Mouse (Mus musculus) forebrain, postnatal 0 days (tissue): ENCODE measurements around the gene Cmtm8. TPM values are rescaled to one million over a fixed set of nuclear protein-coding genes. Genes with fewer than 3 reads are reported as not detected.

ENCODE experiments used
- ATAC-seq: fragments of 200-750 bp; cut with Nextera tagmentation; 2 replicates; pipeline ENCODE4 v1.8.0; 2017; ENCODE audit warnings: mild to moderate bottlenecking, moderate library complexity
- DNase-seq: peaks from one replicate; pipeline ENCODE4 v3.0.0-alpha.2; 2015
- H3K27ac ChIP-seq: fragments of 300-500 bp; sonication (generic); 2 replicates; pipeline ENCODE4 v1.5.1; 2014; ENCODE audit warnings: low read depth, mild to moderate bottlenecking, antibody characterized with exemption, low read length, moderate library complexity, mixed read lengths
- H3K27me3 ChIP-seq: fragments of 300-500 bp; sonication (generic); 2 replicates; pipeline ENCODE4 v1.6.1; 2014; ENCODE audit warnings: mild to moderate bottlenecking, low read length, mixed read lengths; ENCODE audit not compliant: insufficient read depth
- H3K36me3 ChIP-seq: fragments of 300-500 bp; sonication (generic); 2 replicates; pipeline ENCODE4 v1.6.1; 2014; ENCODE audit warnings: mild to moderate bottlenecking, moderate library complexity; ENCODE audit not compliant: insufficient read depth
- H3K4me1 ChIP-seq: fragments of 300-500 bp; sonication (generic); 2 replicates; pipeline ENCODE4 v1.6.1; 2014; ENCODE audit warnings: antibody characterized with exemption; ENCODE audit not compliant: insufficient read depth
- H3K4me2 ChIP-seq: fragments of 300-500 bp; sonication (generic); 2 replicates; pipeline ENCODE4 v1.6.1; 2014; ENCODE audit warnings: low read depth, mild to moderate bottlenecking, moderate library complexity
- H3K4me3 ChIP-seq: fragments of 300-500 bp; sonication (generic); 2 replicates; pipeline ENCODE4 v1.5.1; 2014; ENCODE audit warnings: low read depth, low read length, mixed read lengths
- H3K9ac ChIP-seq: fragments of 300-500 bp; sonication (generic); 2 replicates; pipeline ENCODE4 v1.6.1; 2014; ENCODE audit warnings: mild to moderate bottlenecking
- H3K9me3 ChIP-seq: fragments of 300-500 bp; sonication (generic); 2 replicates; pipeline ENCODE4 v1.6.1; 2016; ENCODE audit warnings: low read length
- CTCF ChIP-seq: sonication (generic); IDR thresholded peaks from 2 replicates; pipeline ENCODE4 v1.5.1; 2016; ENCODE audit warnings: antibody characterized with exemption, control low read depth, low read depth
- WGBS: fragments of 180-500 bp; shearing (Covaris S2); extraction: QIAGEN DNeasy Blood & Tissue Kit; methylation state at CpG from one replicate; pipeline ENCODE4 v1.1.7; 2014; 5-methylcytosine and 5-hydroxymethylcytosine counted together
- polyA plus RNA-seq: library from polyadenylated mRNA; unstranded; fragments of >200 nt; fragmentation: Nextera tagmentation; extraction: Ambion mirVana; gene quantifications from 2 replicates; pipeline ENCODE4 v1.2.1, GENCODE M21; 2015
- total RNA-seq: library from RNA; depleted of rRNA; stranded (reverse); fragments of >200 nt; gene quantifications from 2 replicates; pipeline ENCODE4 v1.2.3, GENCODE M21; 2014

The Cmtm8 gene
- total and polyA plus RNA-seq, 2 experiments from 2014 or later: 2.1 to 6.2 TPM

DNA sequence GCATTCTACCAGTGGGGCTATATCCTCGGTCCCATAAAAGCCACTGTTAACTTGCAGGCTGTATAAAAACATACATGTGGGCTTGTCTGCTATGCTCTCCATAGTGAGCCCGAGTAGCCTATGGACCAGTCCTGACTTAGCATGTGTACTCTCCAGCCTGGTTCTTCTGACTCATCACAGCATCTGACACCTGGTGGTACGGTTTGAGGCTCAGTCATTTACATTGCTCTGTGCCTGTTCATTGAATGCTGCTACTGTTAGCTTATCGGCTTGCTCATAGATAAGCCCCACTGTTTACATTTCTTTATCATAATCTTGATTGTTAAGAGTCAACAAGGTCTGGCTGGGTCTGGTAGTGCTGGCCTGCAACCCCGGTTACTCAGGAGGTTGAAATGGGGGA is 35.3 kb downstream of the Cmtm8 start:
- Histone ChIP-seq H3K4me1 (no peaks in the 10 kb centered on the region), H3K36me3 (no peaks in the 10 kb centered on the region), H3K4me3 (no peak overlapping the region), H3K9me3 (no peaks in the 10 kb centered on the region), H3K27ac (no peak overlapping the region), H3K27me3 (no peaks in the 10 kb centered on the region), H3K9ac (no peak overlapping the region), H3K4me2 (no peak overlapping the region)
- WGBS: 93% methylated on average over 5 of the region's 5 CpGs
- DNase-seq (no peak), ATAC-seq (no peak)
- no peak for TF ChIP-seq CTCF

DNA sequence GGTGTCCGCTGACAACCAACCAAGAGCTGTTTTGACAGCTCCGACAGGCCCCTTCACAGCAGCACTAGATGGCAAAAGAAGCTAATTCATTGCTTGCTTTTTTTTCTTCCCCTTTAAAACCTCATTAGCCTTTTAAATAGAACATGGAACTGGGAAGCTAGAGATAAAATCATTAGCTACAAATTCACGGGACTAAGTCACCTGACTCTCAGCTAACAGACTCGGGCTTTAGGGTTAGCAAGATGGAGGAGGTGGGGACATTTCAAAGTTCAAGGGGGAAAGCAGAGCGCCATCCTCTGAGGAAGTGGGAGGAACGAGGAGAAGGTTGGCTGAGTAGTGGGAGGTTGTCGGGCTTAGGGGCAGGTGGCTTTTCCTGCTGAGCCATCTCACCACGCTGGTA is 36.7 kb downstream of the Cmtm8 start:
- no peak overlapping the region for H3K4me2 ChIP-seq
- H3K9me3 ChIP-seq: no peaks in the 10 kb centered on the region
- DNase-seq: no peak
- H3K27me3 ChIP-seq: no peaks in the 10 kb centered on the region
- no peak overlapping the region for H3K9ac ChIP-seq
- H3K4me3 ChIP-seq: no peak overlapping the region
- H3K36me3 ChIP-seq: no peaks in the 10 kb centered on the region
- ATAC-seq: no peak
- TF ChIP-seq CTCF: no peak
- H3K4me1 ChIP-seq: no peaks in the 10 kb centered on the region
- H3K27ac ChIP-seq: no peak overlapping the region
- WGBS: 38% methylated on average over 8 of the region's 8 CpGs

DNA sequence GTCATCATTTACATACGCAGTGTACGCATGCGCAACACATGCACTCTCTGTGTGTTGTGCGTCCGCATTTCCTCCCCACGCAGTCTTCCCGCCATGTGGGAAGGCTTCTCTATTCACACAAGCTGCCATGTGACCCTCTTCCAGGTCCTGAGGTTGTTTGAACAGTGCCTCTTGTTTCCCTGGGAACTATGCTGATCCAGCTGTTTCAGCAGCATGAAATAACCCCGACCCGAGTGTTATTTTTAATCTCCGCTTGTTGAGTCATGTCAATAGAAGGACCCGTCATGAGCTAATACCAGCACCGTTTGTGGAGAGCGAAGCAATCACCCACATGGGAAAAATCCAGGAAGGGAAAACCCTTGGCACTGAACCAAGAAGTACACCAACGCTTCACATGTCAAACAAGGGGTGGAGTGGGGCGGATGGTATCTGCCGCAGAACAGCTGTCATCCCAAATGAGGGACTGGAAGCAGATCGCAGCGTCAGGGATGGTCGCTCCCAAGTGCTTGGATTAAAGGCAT is 38.7 kb downstream of the Cmtm8 start:
- TF ChIP-seq CTCF: no peak
- Histone ChIP-seq H3K9ac (no peak overlapping the region), H3K4me1 (no peaks in the 10 kb centered on the region), H3K4me3 (no peak overlapping the region), H3K9me3 (no peaks in the 10 kb centered on the region), H3K27me3 (no peaks in the 10 kb centered on the region), H3K27ac (no peak overlapping the region), H3K36me3 (no peaks in the 10 kb centered on the region), H3K4me2 (no peak overlapping the region)
- ATAC-seq: 0 out of 2 replicates have a peak, but pooled peaks have one; percentile 18
- peak; percentile 29 for DNase-seq
- 56% methylated on average over 19 of the region's 19 CpGs for WGBS

DNA sequence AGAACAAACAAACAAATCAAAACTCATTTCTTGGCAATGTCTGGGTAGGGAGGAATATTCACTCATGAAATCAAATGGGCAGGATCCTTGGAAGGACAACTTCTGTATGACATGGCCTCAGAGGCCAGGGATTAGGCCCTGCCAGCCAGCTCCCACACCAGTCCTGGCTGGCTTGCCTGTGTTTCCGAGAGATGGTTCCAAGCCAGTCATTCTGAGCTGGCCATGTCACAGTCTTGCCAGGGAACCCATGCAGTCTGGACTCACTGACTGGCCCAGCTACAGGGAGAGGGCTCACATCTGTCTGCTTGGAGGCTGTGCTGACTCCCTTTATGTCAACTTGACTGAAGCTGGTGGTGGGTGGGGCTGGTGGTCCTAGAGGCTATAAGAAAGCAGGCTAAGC is 41.8 kb downstream of the Cmtm8 start:
- Histone ChIP-seq H3K9me3 (no peaks in the 10 kb centered on the region), H3K4me1 (no peaks in the 10 kb centered on the region), H3K4me3 (no peak overlapping the region), H3K4me2 (no peak overlapping the region), H3K27me3 (no peaks in the 10 kb centered on the region), H3K36me3 (no peaks in the 10 kb centered on the region), H3K27ac (no peak overlapping the region), H3K9ac (no peak overlapping the region)
- no peak for TF ChIP-seq CTCF
- WGBS: 81% methylated on average over 1 of the region's 1 CpGs
- DNase-seq (no peak), ATAC-seq (no peak)

DNA sequence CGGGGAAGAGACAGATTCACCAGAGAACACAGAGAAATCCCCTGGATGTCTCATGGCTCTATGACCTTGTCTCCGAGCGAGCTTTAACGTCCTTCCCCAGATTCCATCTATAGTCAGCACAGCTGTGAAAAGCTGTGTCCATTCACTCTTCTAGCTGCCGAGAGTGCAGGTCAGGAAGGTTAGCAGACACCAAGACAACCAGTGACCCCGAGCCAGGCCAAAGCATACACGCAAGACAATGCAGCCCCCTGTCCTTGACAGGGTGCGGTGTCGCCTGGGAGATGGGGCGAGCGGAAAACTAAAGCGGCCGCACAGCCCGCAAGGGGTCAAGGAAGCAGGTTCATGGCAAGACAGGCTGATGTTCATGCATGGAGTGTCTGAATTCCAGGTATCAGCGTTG is 42.7 kb downstream of the Cmtm8 start:
- DNase-seq (no peak), ATAC-seq (no peak)
- no peak for TF ChIP-seq CTCF
- no peak overlapping the region for H3K9ac ChIP-seq
- no peak overlapping the region for H3K4me2 ChIP-seq
- H3K4me3 ChIP-seq: no peak overlapping the region
- H3K27me3 ChIP-seq: no peaks in the 10 kb centered on the region
- 60% methylated on average over 15 of the region's 15 CpGs for WGBS
- H3K36me3 ChIP-seq: no peaks in the 10 kb centered on the region
- H3K9me3 ChIP-seq: no peaks in the 10 kb centered on the region
- no peaks in the 10 kb centered on the region for H3K4me1 ChIP-seq
- no peak overlapping the region for H3K27ac ChIP-seq

DNA sequence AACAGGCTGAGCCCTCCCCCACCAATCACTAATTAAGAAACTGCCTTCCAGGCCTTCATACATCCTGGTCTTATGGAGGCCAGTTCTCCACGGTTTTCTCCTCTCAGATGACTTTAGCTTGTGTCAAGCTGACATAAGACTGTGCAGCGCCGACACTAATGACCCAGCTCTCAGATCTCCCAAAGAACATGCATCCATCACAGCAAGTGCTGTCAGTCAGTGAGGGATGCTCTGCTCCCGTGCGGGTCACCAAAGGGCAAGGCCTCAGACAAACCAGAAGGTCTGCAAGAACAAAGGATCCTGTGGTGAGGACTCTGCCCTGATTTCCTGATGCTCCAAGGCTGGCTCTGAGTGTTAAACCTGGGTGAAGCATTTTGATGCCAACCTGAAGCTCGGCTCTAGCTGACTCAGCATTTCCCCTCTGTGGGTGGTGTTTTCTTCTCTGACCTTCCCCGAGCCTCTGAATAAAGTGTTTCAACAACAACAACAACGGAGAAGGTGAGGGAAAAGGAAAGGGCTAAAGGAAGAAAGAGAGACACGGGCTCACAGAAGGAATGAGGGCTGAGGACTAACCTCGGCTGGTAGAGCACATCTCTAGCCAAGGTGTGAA is 44.4 kb downstream of the Cmtm8 start:
- Histone ChIP-seq H3K27ac (no peak overlapping the region), H3K4me2 (no peak overlapping the region), H3K4me3 (no peak overlapping the region), H3K27me3 (no peaks in the 10 kb centered on the region), H3K9ac (no peak overlapping the region), H3K4me1 (no peaks in the 10 kb centered on the region), H3K9me3 (no peaks in the 10 kb centered on the region), H3K36me3 (no peaks in the 10 kb centered on the region)
- no peak for ATAC-seq
- DNase-seq: no peak
- 54% methylated on average over 10 of the region's 10 CpGs for WGBS
- no peak for TF ChIP-seq CTCF

DNA sequence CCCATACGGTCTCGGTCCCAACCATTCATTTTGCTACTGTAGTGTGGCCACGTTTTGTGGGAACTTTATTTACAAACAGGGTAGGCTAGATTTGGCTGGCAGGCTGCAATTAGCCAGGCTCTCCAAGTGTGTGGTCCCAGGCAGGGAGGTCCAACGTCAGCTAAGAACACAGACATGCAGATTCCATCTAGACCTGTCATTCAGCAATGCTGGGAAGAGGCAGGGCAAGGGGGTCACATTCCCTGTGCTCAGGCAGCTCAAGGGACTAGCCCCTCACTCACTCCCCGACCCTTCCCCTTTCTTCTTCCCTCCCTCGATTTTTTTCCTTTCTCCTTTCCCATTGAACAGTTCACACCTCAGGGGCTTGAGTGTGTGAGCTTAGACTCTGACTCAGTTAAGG is 45.1 kb downstream of the Cmtm8 start:
- Histone ChIP-seq H3K9me3 (no peaks in the 10 kb centered on the region), H3K36me3 (no peaks in the 10 kb centered on the region), H3K4me3 (no peak overlapping the region), H3K9ac (no peak overlapping the region), H3K27me3 (no peaks in the 10 kb centered on the region), H3K27ac (no peak overlapping the region), H3K4me1 (no peaks in the 10 kb centered on the region), H3K4me2 (no peak overlapping the region)
- WGBS: 37% methylated on average over 6 of the region's 6 CpGs
- no peak for TF ChIP-seq CTCF
- DNase-seq (no peak), ATAC-seq (no peak)
